Mouse (Mus musculus) kidney, embryonic 14.5 days (tissue): ENCODE results near the gene Kif19a. TPM values are rescaled to one million over a fixed set of nuclear protein-coding genes. Genes with fewer than 3 reads are reported as not detected.

Experiments used
- polyA plus RNA-seq: library from polyadenylated mRNA; unstranded; fragments of >200 nt; fragmentation: Nextera tagmentation; extraction: Ambion mirVana; gene quantifications from 2 replicates; pipeline ENCODE4 v1.2.1, GENCODE M21; 2014

Kif19a gene
- polyA plus RNA-seq, 1 experiment from 2014 or later = 0.14 TPM

Other genes with a start within 250 kb of the Kif19a start
- gene Rpl38, start 96.9 kb upstream of the Kif19a start, polyA plus RNA-seq = 1,061 and 1,397 TPM in 2 replicates
- 9.1 and 10.4 TPM in 2 replicates for gene Ttyh2, start 90.0 kb upstream of the Kif19a start, polyA plus RNA-seq
- gene Dnaic2, start 38.0 kb upstream of the Kif19a start, polyA plus RNA-seq = 0.28 and 0.36 TPM in 2 replicates
- 0.77 and 1.6 TPM in 2 replicates for gene Btbd17, start 30.6 kb downstream of the Kif19a start, polyA plus RNA-seq
- gene Gpr142, start 33.5 kb downstream of the Kif19a start, polyA plus RNA-seq = 0.19 TPM in 1 of 2 replicates, not detected in the other
- gene Gprc5c, start 85.8 kb downstream of the Kif19a start, polyA plus RNA-seq = 49.9 and 105 TPM in 2 replicates
- 0.91 and 1.2 TPM in 2 replicates for gene Cd300a, start 124.7 kb downstream of the Kif19a start, polyA plus RNA-seq
- 0.21 and 0.49 TPM in 2 replicates for gene Cd300lb, start 169.0 kb downstream of the Kif19a start, polyA plus RNA-seq
- not detected in 2 replicates for gene Cd300c, start 203.8 kb downstream of the Kif19a start, polyA plus RNA-seq
- 0.21 and 0.32 TPM in 2 replicates for gene Cd300ld, start 224.5 kb downstream of the Kif19a start, polyA plus RNA-seq
- gene Cd300c2, start 236.5 kb downstream of the Kif19a start, polyA plus RNA-seq = 1.2 and 1.3 TPM in 2 replicates